Mouse (Mus musculus) right cerebral cortex, postnatal 10 days (tissue): ENCODE data around the gene Tktl1.
"Not testable (repeated sequence)": the region's sequence is repeated elsewhere in the genome, so short reads cannot be mapped to it uniquely, and the experiment has no call there.

Source experiments
- DNase-seq, 2 experiments: peaks; one replicate each; pipeline ENCODE4 v3.0.0; 2021; ENCODE audit warnings: low spot score in 2 of 2

Gene Tktl1

GRCm38 (mm10) chrX:74176959-74177358 lies at the start of gene Tktl1:
Gene Tktl1 (plus strand): TSS chrX:74177259.
- DNase-seq, result no peak

GRCm38 (mm10) chrX:74135263-74135662 lies 41.8 kb upstream of the Tktl1 start, which contains the start of gene Mecp2:
Gene Mecp2 (minus strand): TSS chrX:74135363.
- not testable (repeated sequence) for DNase-seq

- no peak for DNase-seq
Measured at GRCm38 (mm10) chrX:74167738-74168137, 9.3 kb upstream of the Tktl1 start, which contains the start of gene Tex28. Gene Tex28 (minus strand): TSS chrX:74167838.

GRCm38 (mm10) chrX:74203556-74203955 lies 26.5 kb downstream of the Tktl1 start:
- DNase-seq, result no peak

- no peak for DNase-seq
Measured at GRCm38 (mm10) chrX:74218496-74218895, 41.4 kb downstream of the Tktl1 start.

GRCm38 (mm10) chrX:74219449-74219848 lies 42.4 kb downstream of the Tktl1 start:
- no peak for DNase-seq

- DNase-seq, result not testable (repeated sequence)
Measured at GRCm38 (mm10) chrX:74220099-74220498, 43.0 kb downstream of the Tktl1 start.

GRCm38 (mm10) chrX:74230038-74230437 lies 53.0 kb downstream of the Tktl1 start:
- DNase-seq, result no peak

- DNase-seq, result no peak
Measured at GRCm38 (mm10) chrX:74233196-74233595, 56.1 kb downstream of the Tktl1 start.

- no peak for DNase-seq
Measured at GRCm38 (mm10) chrX:74240332-74240731, 63.3 kb downstream of the Tktl1 start.

- no peak for DNase-seq
Measured at GRCm38 (mm10) chrX:74243396-74243795, 66.3 kb downstream of the Tktl1 start.

- DNase-seq, result peak in 1 of 2 experiments; percentile 33
Measured at GRCm38 (mm10) chrX:74243807-74244206, 66.7 kb downstream of the Tktl1 start.

GRCm38 (mm10) chrX:74244614-74245083 lies 67.6 kb downstream of the Tktl1 start:
- DNase-seq, result peak; percentile 39 to 70

GRCm38 (mm10) chrX:74245107-74245506 lies 68.0 kb downstream of the Tktl1 start:
- DNase-seq, result no peak

GRCm38 (mm10) chrX:74245687-74246086 lies 68.6 kb downstream of the Tktl1 start:
- DNase-seq, result peak; percentile 83 to 84

- DNase-seq, result peak; percentile 92 to 95
Measured at GRCm38 (mm10) chrX:74246213-74246681, 69.2 kb downstream of the Tktl1 start.

GRCm38 (mm10) chrX:74246693-74247092 lies 69.6 kb downstream of the Tktl1 start:
- no peak for DNase-seq

- DNase-seq, result peak in 1 of 2 experiments; percentile 63
Measured at GRCm38 (mm10) chrX:74248651-74249050, 71.6 kb downstream of the Tktl1 start.

- DNase-seq, result peak; percentile 67 to 75
Measured at GRCm38 (mm10) chrX:74249615-74250014, 72.6 kb downstream of the Tktl1 start, which contains the start of gene Flna. Gene Flna (minus strand): TSS chrX:74249820.

- peak; percentile 92 to 94 for DNase-seq
Measured at GRCm38 (mm10) chrX:74254153-74254887, 77.3 kb downstream of the Tktl1 start, which contains the start of gene Emd. Gene Emd (plus strand): TSS chrX:74254687.

- no peak for DNase-seq
Measured at GRCm38 (mm10) chrX:74254888-74255565, 78.0 kb downstream of the Tktl1 start.

GRCm38 (mm10) chrX:74257746-74258145 lies 80.7 kb downstream of the Tktl1 start:
- DNase-seq, result no peak
